Mouse (Mus musculus): ENCODE data around the gene Ncoa5. TPM values are rescaled to one million over a fixed set of nuclear protein-coding genes. Genes with fewer than 3 reads are reported as not detected.

Gene Ncoa5
- polyA plus RNA-seq, 1 experiment from 2014 or later = 34.1 TPM

DNA sequence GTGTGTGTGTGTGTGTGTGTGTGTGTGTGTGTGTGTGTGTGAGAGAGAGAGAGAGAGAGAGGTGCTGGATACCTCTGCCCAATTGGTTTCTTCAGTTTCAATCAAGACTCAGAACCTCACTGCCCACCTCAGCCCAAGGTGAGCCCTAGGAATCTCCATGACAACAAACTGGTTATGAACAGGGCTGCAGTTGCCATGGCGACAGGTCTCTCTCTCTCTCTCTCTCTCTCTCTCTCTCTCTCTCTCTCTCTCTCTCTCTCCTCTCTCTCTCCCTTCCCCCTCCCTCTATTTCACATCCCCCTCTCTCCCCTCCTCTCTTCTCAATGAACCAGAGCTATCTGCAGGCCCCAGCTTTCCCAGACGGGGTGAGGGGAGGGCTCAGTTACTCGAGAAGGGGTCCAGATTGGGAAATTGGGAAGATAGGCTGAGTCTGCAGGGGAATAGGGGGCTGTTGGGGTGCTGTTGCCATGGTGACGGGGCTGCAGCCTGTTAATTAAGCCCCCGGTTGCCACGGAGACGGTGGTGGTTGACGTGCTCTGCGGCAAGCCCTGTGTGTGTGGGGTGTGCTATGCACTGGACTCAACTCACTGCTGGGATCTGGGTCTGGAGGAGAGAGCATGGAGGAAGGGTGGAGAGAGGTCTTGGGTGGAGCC, 70.3 kb downstream of the Ncoa5 start:
- 55% methylated on average over 9 of the region's 9 CpGs for WGBS

DNA sequence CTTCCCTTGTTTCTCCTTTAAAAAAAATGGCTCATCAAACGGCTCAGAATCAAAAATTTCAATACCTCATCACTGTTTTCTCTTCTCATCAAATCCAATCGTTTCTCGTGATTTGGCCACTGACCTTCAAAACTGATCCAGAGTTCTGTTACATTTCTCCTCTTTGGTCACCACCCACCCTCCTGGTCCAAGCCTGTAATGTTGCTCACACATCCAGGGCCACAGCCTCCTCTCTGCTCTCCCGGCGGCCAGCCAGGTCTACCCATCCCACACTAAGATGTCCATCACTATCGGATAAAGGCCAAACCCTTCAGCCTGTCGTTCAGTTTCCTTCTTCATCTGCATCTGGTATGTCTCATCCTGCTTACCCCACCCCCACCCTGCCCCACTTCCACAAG, 72.5 kb downstream of the Ncoa5 start:
- no peaks in the 10 kb centered on the region for H3K9me3 ChIP-seq (ENCODE audit: control insufficient read depth, low read length)
- H3K36me3 ChIP-seq (ENCODE audit: control insufficient read depth, insufficient read depth, low read length) = no peaks in the 10 kb centered on the region
- no peak for ATAC-seq (ENCODE audit: insufficient number of reproducible peaks, insufficient read depth, low FRiP score, low read depth)
- peaks cover 23% of the 10 kb centered on the region for H3K27me3 ChIP-seq (ENCODE audit: control insufficient read depth, insufficient read depth, low read length)
- H3K4me1 ChIP-seq (ENCODE audit: control insufficient read depth in 2 of 2, insufficient read depth in 2 of 2, low read length in 2 of 2) = peaks cover 0 to 10% of the 10 kb centered on the region in 2 experiments; a peak in 3 of 4 replicates
- 39% methylated on average over 7 of the region's 7 CpGs for WGBS
- H3K4me2 ChIP-seq (ENCODE audit: low read length) = no peak overlapping the region
- no peak overlapping the region for H3K9ac ChIP-seq (ENCODE audit: low read length)
- no peak overlapping the region for H3K4me3 ChIP-seq (ENCODE audit: control insufficient read depth in 1 of 2, insufficient read depth in 1 of 2, low read depth in 1 of 2, low read length in 2 of 2)
- H3K27ac ChIP-seq (replicated peaks in 1 of 2; ENCODE audit: control insufficient read depth in 1 of 2, insufficient read depth in 1 of 2, low read depth in 2 of 2, low read length in 2 of 2) = no peak overlapping the region

More for the DNA sequence above, 70.3 kb downstream of the Ncoa5 start:
- Histone ChIP-seq H3K4me3 (ENCODE audit: control insufficient read depth in 1 of 2, insufficient read depth in 1 of 2, low read depth in 1 of 2, low read length in 2 of 2) (no peak overlapping the region), H3K9me3 (ENCODE audit: control insufficient read depth, low read length) (no peaks in the 10 kb centered on the region), H3K27ac (replicated peaks in 1 of 2; ENCODE audit: control insufficient read depth in 1 of 2, insufficient read depth in 1 of 2, low read depth in 2 of 2, low read length in 2 of 2) (no peak overlapping the region), H3K27me3 (ENCODE audit: control insufficient read depth, insufficient read depth, low read length) (peaks cover 45% of the 10 kb centered on the region), H3K36me3 (ENCODE audit: control insufficient read depth, insufficient read depth, low read length) (no peaks in the 10 kb centered on the region), H3K9ac (ENCODE audit: low read length) (no peak overlapping the region), H3K4me1 (ENCODE audit: control insufficient read depth in 2 of 2, insufficient read depth in 2 of 2, low read length in 2 of 2) (peaks cover 0 to 18% of the 10 kb centered on the region in 2 experiments; a peak in 3 of 4 replicates), H3K4me2 (ENCODE audit: low read length) (no peak overlapping the region)
- no peak for ATAC-seq (ENCODE audit: insufficient number of reproducible peaks, insufficient read depth, low FRiP score, low read depth)

DNA sequence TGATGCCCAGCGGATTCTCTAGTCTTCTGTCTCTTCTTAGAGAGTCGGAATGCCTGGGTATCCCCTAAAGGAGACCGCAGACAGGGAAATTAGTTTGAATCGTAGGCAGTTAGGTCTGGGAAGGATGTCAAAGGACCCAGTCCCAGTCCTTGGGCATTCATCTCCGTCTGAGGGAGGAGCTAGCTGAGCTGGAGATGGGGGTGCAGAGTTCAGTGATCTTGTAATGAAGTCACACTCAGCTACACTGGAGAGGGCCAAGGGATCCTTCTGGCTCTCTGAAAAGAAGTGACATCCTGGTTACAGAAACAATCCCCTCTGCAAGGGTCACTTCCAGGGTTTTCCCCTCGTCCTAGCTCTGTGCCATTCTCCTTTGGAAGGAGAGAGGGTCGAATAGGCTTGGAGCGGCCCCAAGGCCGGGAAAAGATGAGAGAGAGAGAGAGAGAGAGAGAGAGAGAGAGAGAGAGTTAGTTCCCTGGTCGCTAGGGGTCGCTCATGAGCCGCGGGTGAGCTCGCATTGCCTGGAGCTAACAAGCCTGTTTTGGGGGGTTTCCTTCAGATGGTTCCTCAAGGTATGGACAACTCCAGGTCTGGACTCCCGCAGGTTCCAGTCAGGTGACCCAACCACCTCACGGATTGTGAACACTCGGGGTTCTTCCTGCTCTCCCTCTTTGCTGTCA, 73.0 kb downstream of the Ncoa5 start:
- Histone ChIP-seq H3K27me3 (ENCODE audit: control insufficient read depth, insufficient read depth, low read length) (peaks cover 18% of the 10 kb centered on the region), H3K4me2 (ENCODE audit: low read length) (no peak overlapping the region), H3K4me3 (ENCODE audit: control insufficient read depth in 1 of 2, insufficient read depth in 1 of 2, low read depth in 1 of 2, low read length in 2 of 2) (no peak overlapping the region), H3K9me3 (ENCODE audit: control insufficient read depth, low read length) (no peaks in the 10 kb centered on the region), H3K4me1 (ENCODE audit: control insufficient read depth in 2 of 2, insufficient read depth in 2 of 2, low read length in 2 of 2) (peaks cover 0 to 10% of the 10 kb centered on the region in 2 experiments; a peak in 3 of 4 replicates), H3K9ac (ENCODE audit: low read length) (no peak overlapping the region), H3K27ac (replicated peaks in 1 of 2; ENCODE audit: control insufficient read depth in 1 of 2, insufficient read depth in 1 of 2, low read depth in 2 of 2, low read length in 2 of 2) (no peak overlapping the region), H3K36me3 (ENCODE audit: control insufficient read depth, insufficient read depth, low read length) (no peaks in the 10 kb centered on the region)
- no peak for ATAC-seq (ENCODE audit: insufficient number of reproducible peaks, insufficient read depth, low FRiP score, low read depth)
- 8% methylated on average over 17 of the region's 17 CpGs for whole genome bisulfite sequencing

DNA sequence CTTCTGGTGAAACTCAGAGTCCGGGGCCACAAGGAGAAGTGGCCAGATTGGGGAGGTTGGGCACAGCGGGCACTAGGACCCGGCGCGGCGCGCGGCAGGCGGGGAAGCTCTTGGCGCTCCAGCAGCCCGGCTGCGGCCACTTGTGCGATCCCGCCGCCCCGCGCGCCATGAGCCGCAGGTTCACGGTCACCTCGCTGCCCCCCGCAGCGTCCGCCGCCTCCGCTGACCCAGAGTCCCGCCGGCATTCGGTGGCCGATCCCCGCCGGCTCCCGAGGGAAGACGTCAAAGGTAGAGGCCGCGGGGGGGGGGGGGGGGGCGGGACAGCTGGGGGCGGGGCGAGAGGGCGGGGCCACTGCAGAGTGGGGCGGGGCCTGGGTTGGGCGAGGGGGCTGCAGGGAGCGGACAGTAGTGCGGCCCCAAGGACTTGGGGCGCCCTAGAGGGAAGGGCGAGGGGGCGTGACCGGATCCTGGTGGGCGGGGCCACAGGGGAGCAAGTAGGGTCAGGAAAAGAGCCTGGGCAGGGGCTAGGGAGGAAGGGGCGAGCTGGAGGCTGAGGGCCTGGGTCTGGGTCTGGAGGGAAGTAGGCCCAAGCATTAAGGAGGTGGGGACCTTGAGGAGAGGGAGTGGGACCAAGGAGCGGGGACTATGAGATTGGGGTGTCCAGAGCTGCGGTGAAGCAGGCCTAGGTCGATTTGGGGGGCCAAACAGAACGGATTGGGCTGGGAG, 73.8 kb downstream of the Ncoa5 start, which contains the start of gene Slc12a5:
Gene Slc12a5 (plus strand): TSS at position 87 of the 726 bp plus-strand sequence.
- Histone ChIP-seq H3K27ac (replicated peaks in 1 of 2; ENCODE audit: control insufficient read depth in 1 of 2, insufficient read depth in 1 of 2, low read depth in 2 of 2, low read length in 2 of 2) (no peak within 1 kb of the TSS), H3K27me3 (ENCODE audit: control insufficient read depth, insufficient read depth, low read length) (peaks cover 10% of the 10 kb centered on the region), H3K36me3 (ENCODE audit: control insufficient read depth, insufficient read depth, low read length) (no peaks in the 10 kb centered on the region), H3K4me3 (ENCODE audit: control insufficient read depth in 1 of 2, insufficient read depth in 1 of 2, low read depth in 1 of 2, low read length in 2 of 2) (peak within 1 kb of the TSS; percentile 58 to 59), H3K9ac (ENCODE audit: low read length) (peak within 1 kb of the TSS; percentile 54; the same call in 1 of the 2 replicates), H3K4me1 (ENCODE audit: control insufficient read depth in 2 of 2, insufficient read depth in 2 of 2, low read length in 2 of 2) (peaks cover 0 to 10% of the 10 kb centered on the region in 2 experiments; a peak in 3 of 4 replicates), H3K9me3 (ENCODE audit: control insufficient read depth, low read length) (no peaks in the 10 kb centered on the region), H3K4me2 (ENCODE audit: low read length) (peak within 1 kb of the TSS; percentile 71)
- peak; percentile 75 for ATAC-seq (ENCODE audit: insufficient number of reproducible peaks, insufficient read depth, low FRiP score, low read depth)
- WGBS = 2% methylated on average over 33 of the region's 54 CpGs

DNA sequence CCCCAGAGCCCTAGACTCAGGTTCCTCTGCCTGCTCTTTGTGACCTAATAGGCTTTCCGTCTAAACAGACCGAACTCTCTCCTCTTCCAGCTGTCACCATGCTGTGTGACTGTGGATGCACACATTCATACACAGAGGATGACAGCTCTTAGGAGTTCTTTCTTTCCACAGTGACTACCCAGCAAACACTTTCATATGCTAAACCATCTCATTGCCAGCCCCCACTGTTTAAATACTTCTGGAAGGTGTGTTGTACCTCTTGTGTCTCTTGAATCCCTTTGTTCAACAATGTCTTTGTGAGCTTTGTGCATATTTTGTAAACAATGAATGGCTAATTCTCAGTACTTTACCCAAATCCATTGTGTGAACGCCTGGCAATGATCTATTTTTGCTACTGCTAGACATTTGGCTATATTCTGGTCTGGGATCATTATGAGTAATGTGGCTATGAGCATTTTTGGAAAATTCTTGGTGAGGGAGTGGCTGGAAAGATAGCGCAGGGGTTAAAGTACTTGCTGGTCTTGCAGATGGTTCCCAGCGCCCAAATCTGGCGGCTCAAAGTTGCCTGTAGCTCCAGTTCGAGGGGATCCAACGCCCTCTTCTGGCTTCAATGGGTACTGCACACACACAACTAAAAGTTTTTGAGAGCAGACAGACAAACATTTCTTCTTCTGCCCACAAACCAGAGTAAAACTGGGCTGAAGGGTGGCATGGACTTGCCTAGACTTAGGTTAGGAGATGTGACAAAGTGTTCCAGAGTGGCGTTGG, 76.9 kb downstream of the Ncoa5 start:
- H3K4me2 ChIP-seq (ENCODE audit: low read length) = no peak overlapping the region
- 65% methylated on average over 9 of the region's 9 CpGs for WGBS
- H3K36me3 ChIP-seq (ENCODE audit: control insufficient read depth, insufficient read depth, low read length) = no peaks in the 10 kb centered on the region
- H3K27me3 ChIP-seq (ENCODE audit: control insufficient read depth, insufficient read depth, low read length) = peaks cover 26% of the 10 kb centered on the region
- H3K9ac ChIP-seq (ENCODE audit: low read length) = no peak overlapping the region
- H3K4me3 ChIP-seq (ENCODE audit: control insufficient read depth in 1 of 2, insufficient read depth in 1 of 2, low read depth in 1 of 2, low read length in 2 of 2) = no peak overlapping the region
- ATAC-seq (ENCODE audit: insufficient number of reproducible peaks, insufficient read depth, low FRiP score, low read depth) = no peak
- H3K9me3 ChIP-seq (ENCODE audit: control insufficient read depth, low read length) = no peaks in the 10 kb centered on the region
- H3K27ac ChIP-seq (replicated peaks in 1 of 2; ENCODE audit: control insufficient read depth in 1 of 2, insufficient read depth in 1 of 2, low read depth in 2 of 2, low read length in 2 of 2) = no peak overlapping the region
- H3K4me1 ChIP-seq (ENCODE audit: control insufficient read depth in 2 of 2, insufficient read depth in 2 of 2, low read length in 2 of 2) = peaks cover 0 to 15% of the 10 kb centered on the region in 2 experiments; a peak in 3 of 4 replicates

DNA sequence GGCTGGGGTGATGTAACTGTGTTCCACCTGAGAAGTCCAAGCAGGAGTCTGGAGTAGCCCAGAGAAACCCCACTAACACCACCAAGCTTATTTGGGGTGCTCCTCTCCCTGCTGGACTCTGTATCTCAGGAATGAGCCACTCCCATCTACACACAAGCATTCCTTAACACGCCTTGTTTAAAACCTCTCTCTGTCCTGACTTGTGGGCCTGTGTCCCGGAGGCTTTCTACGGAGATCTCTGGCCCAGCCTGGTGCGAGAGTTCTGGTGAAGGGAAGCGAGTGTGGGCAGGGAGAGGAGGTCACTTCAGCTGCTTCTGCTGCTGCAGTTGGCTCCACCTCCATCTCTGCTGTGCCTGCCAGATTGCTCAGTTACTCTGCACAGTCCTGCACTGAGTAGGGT, 78.5 kb downstream of the Ncoa5 start:
- Histone ChIP-seq H3K4me3 (ENCODE audit: control insufficient read depth in 1 of 2, insufficient read depth in 1 of 2, low read depth in 1 of 2, low read length in 2 of 2) (no peak overlapping the region), H3K4me2 (ENCODE audit: low read length) (no peak overlapping the region), H3K9me3 (ENCODE audit: control insufficient read depth, low read length) (no peaks in the 10 kb centered on the region), H3K4me1 (ENCODE audit: control insufficient read depth in 2 of 2, insufficient read depth in 2 of 2, low read length in 2 of 2) (peaks cover 0 to 14% of the 10 kb centered on the region in 2 experiments; a peak in 3 of 4 replicates), H3K36me3 (ENCODE audit: control insufficient read depth, insufficient read depth, low read length) (no peaks in the 10 kb centered on the region), H3K27me3 (ENCODE audit: control insufficient read depth, insufficient read depth, low read length) (peaks cover 41% of the 10 kb centered on the region), H3K27ac (replicated peaks in 1 of 2; ENCODE audit: control insufficient read depth in 1 of 2, insufficient read depth in 1 of 2, low read depth in 2 of 2, low read length in 2 of 2) (no peak overlapping the region), H3K9ac (ENCODE audit: low read length) (no peak overlapping the region)
- no peak for ATAC-seq (ENCODE audit: insufficient number of reproducible peaks, insufficient read depth, low FRiP score, low read depth)
- 29% methylated on average over 5 of the region's 5 CpGs for WGBS

DNA sequence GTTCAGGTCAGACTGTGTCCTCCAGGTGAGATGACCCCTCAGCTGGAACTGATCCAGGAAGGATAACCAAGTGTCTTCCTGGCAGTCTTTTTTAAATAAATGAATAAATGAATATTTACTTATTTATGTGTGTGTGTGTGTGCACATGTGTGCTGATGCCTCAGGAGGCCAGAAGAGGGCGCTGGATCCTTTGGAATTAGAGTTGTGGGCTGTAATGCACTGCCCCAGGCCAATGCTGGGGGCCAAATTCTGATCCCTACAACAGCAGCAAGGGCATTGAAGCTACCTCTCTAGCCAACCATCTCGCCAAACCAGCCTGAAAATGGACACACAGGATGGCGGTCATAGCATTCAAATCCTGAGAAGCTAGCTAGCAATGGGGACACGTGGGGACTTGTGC, 78.9 kb downstream of the Ncoa5 start:
- Histone ChIP-seq H3K4me2 (ENCODE audit: low read length) (no peak overlapping the region), H3K9ac (ENCODE audit: low read length) (no peak overlapping the region), H3K27ac (replicated peaks in 1 of 2; ENCODE audit: control insufficient read depth in 1 of 2, insufficient read depth in 1 of 2, low read depth in 2 of 2, low read length in 2 of 2) (no peak overlapping the region), H3K36me3 (ENCODE audit: control insufficient read depth, insufficient read depth, low read length) (no peaks in the 10 kb centered on the region), H3K9me3 (ENCODE audit: control insufficient read depth, low read length) (no peaks in the 10 kb centered on the region), H3K4me1 (ENCODE audit: control insufficient read depth in 2 of 2, insufficient read depth in 2 of 2, low read length in 2 of 2) (peaks cover 0 to 10% of the 10 kb centered on the region in 2 experiments; a peak in 2 of 4 replicates), H3K27me3 (ENCODE audit: control insufficient read depth, insufficient read depth, low read length) (peaks cover 46% of the 10 kb centered on the region), H3K4me3 (ENCODE audit: control insufficient read depth in 1 of 2, insufficient read depth in 1 of 2, low read depth in 1 of 2, low read length in 2 of 2) (no peak overlapping the region)
- 61% methylated on average over 4 of the region's 4 CpGs for WGBS
- no peak for ATAC-seq (ENCODE audit: insufficient number of reproducible peaks, insufficient read depth, low FRiP score, low read depth)

All from heart, embryonic 14.5 days (tissue).